Mouse (Mus musculus) activated CD4-positive, CD25-positive, alpha-beta regulatory T cell (primary cell): ENCODE data around the gene Atp6v1f. TPM values are rescaled to one million over a fixed set of nuclear protein-coding genes. Genes with fewer than 3 reads are reported as not detected.

Experiments
- polyA plus RNA-seq, 2 experiments: library from polyadenylated mRNA; unstranded; fragments of 100-300 nt; shearing (Covaris generic); gene quantifications; one replicate each; pipeline ENCODE4 v1.2.1; 2017

Atp6v1f gene
- polyA plus RNA-seq, result 100 to 1,000 TPM; 386 to 451 TPM

GRCm38 (mm10) chr6:29467583-29468354 is at the start of gene Atp6v1f:
Gene Atp6v1f, plus strand, starts transcription at chr6:29467718.

GRCm38 (mm10) chr6:29433038-29433803 is 34.3 kb upstream of the Atp6v1f start, which contains the start of gene Flnc:
Gene Flnc, plus strand, starts transcription at chr6:29433256.

GRCm38 (mm10) chr6:29471137-29471536 is 3.6 kb downstream of the Atp6v1f start, which contains the start of gene Atp6v1fnb:
Gene Atp6v1fnb, plus strand, starts transcription at chr6:29471437.

GRCm38 (mm10) chr6:29507447-29508309 is 40.2 kb downstream of the Atp6v1f start, which contains the start of gene Kcp:
Gene Kcp, minus strand, starts transcription at chr6:29507952.

Other genes with a start within 250 kb of the Atp6v1f start
- 10 to 100 TPM; 21.0 to 65.3 TPM for gene Hilpda, start 195.2 kb upstream of the Atp6v1f start, polyA plus RNA-seq
- gene Fam71f2, start 188.1 kb upstream of the Atp6v1f start, polyA plus RNA-seq, result under 1 TPM; 0.21 to 0.84 TPM
- not detected for gene Fam71f1, start 148.6 kb upstream of the Atp6v1f start, polyA plus RNA-seq
- 10 to 100 TPM; 77.0 to 88.0 TPM for gene Calu, start 119.6 kb upstream of the Atp6v1f start, polyA plus RNA-seq
- gene Opn1sw, start 79.2 kb upstream of the Atp6v1f start, polyA plus RNA-seq, result under 1 TPM; 0.24 to 0.36 TPM
- gene Ccdc136, start 71.4 kb upstream of the Atp6v1f start, polyA plus RNA-seq, result under 1 TPM; 0.17 to 0.79 TPM
- gene Flnc, start 34.5 kb upstream of the Atp6v1f start, polyA plus RNA-seq, result under 1 TPM in 1 of 2 experiments, not detected in 1; 0.11 TPM
- under 1 TPM in 1 of 2 experiments, not detected in 1; 0.43 TPM for gene Atp6v1fnb, start 3.7 kb downstream of the Atp6v1f start, polyA plus RNA-seq
- gene Kcp, start 40.2 kb downstream of the Atp6v1f start, polyA plus RNA-seq, result under 1 TPM; 0.20 to 0.42 TPM
- gene Irf5, start 58.9 kb downstream of the Atp6v1f start, polyA plus RNA-seq, result 10 to 100 TPM; 13.0 to 36.4 TPM
- 10 to 100 TPM; 75.4 to 77.7 TPM for gene Tnpo3, start 142.2 kb downstream of the Atp6v1f start, polyA plus RNA-seq
- 1 to 10 TPM; 1.2 TPM for gene Tspan33, start 226.5 kb downstream of the Atp6v1f start, polyA plus RNA-seq